Mouse (Mus musculus): ENCODE measurements around the gene Cit. TPM values are rescaled to one million over a fixed set of nuclear protein-coding genes. Genes with fewer than 3 reads are reported as not detected.

The Cit gene
- polyA plus RNA-seq, 1 experiment from 2014 or later, result 48.9 TPM

DNA sequence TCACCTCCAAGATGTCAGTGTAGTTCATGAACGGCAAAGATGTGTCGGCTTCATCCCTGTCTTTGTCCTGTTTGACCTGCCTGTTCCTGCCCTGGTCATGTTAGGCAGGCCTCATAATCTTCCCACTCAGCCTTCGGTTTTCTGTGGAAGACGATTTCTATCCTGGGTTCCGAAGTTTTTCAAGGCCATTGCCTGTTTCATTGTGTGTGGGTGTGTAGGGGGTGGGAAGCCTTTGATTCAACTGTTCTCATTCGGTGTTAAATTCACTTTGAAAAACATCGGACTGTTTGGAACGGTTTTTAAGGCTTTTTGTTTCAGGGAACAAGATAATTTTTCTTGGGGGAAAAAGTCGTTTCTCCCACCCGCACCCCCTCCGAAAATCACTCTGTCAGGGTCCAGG lies 87.2 kb downstream of the Cit start:
- H3K27ac ChIP-seq, result no peak overlapping the region
- WGBS, result 96% methylated on average over 11 of the region's 11 CpGs
- no peaks in the 10 kb centered on the region for H3K27me3 ChIP-seq (ENCODE audit: poor library complexity, severe bottlenecking)
- H3K4me1 ChIP-seq, result no peaks in the 10 kb centered on the region
- no peak overlapping the region for H3K4me3 ChIP-seq
- H3K9me3 ChIP-seq, result peaks cover 6% of the 10 kb centered on the region; the same call in 1 of the 2 replicates
- peaks cover 98% of the 10 kb centered on the region for H3K36me3 ChIP-seq (replicated peaks)
- DNase-seq (ENCODE audit: extremely low spot score, low spot score), result no peak

DNA sequence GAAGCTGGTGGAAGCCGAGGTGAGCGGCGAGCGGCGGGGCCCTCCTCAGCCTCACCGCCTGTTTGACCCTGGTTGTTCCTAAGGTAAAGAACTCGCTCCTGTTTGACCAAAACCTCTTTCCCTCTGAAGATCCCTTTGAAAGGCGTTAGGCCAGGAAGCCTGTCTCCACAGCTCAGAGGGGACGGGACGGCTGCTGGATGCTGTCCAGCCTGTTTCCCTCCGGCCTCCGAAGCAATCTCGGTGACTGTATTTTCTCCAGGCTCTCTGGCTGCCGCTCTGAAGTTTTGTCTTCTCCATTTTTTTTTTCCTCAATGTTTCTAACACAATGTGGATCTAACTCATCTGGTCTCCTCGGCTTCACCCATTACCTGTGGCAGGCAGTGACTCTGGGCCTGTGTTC lies 91.8 kb downstream of the Cit start:
- H3K27ac ChIP-seq, result no peak overlapping the region
- no peaks in the 10 kb centered on the region for H3K4me1 ChIP-seq
- H3K27me3 ChIP-seq (ENCODE audit: poor library complexity, severe bottlenecking), result no peaks in the 10 kb centered on the region
- H3K9me3 ChIP-seq, result no peaks in the 10 kb centered on the region
- WGBS, result 94% methylated on average over 15 of the region's 15 CpGs
- peaks cover 99% of the 10 kb centered on the region for H3K36me3 ChIP-seq (replicated peaks)
- H3K4me3 ChIP-seq, result no peak overlapping the region
- no peak for DNase-seq (ENCODE audit: extremely low spot score, low spot score)

DNA sequence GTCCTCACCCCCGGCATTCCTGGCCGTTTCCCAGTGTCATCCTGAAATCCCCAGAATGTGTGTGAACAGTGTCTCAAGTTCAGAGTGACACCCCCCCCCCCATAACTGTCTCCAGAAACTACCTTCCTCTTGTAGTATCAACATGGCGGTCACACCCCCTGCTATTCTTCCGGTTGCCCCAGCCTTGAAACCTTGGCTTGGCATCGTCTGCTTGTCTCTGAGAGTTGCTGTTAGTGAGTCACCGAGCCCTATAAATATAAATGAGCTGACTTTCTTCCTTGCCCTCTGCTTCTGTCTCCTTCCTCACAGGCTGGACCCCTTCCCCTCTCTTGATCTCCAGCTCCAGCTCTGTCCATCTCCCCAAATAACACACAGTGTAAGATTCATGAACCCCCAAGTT lies 92.5 kb downstream of the Cit start:
- Histone ChIP-seq H3K9me3 (peaks cover 3% of the 10 kb centered on the region; the same call in 1 of the 2 replicates), H3K36me3 (replicated peaks) (peaks cover 99% of the 10 kb centered on the region)
- WGBS, result 94% methylated on average over 6 of the region's 6 CpGs

DNA sequence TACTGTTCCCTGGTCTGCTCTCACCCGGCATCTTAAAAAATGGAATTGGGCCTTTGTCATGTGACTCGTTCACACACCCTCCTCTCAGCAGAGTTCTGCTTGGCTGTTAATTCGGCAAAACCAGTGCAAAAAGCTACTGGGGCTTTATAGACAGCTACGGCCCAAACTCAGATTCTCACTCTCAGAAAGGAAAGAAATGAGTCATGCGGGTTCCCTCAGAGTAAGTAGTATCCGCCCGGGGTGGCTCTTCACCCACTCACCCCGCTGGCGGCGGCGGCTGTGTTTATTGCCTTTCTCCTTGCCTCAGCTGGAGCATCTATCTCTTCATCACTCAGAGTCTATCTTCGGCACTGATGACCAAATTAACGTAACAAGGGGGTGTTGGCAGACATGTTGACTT lies 93.9 kb downstream of the Cit start:
- 97% methylated on average over 13 of the region's 13 CpGs for WGBS
- Histone ChIP-seq H3K4me1 (no peaks in the 10 kb centered on the region), H3K27ac (no peak overlapping the region), H3K27me3 (ENCODE audit: poor library complexity, severe bottlenecking) (no peaks in the 10 kb centered on the region), H3K36me3 (replicated peaks) (peaks cover 99% of the 10 kb centered on the region), H3K4me3 (no peak overlapping the region), H3K9me3 (peaks cover 3% of the 10 kb centered on the region; the same call in 1 of the 2 replicates)
- DNase-seq (ENCODE audit: extremely low spot score, low spot score), result no peak

More for the DNA sequence above, 92.5 kb downstream of the Cit start:
- Histone ChIP-seq H3K4me1 (no peaks in the 10 kb centered on the region), H3K27me3 (ENCODE audit: poor library complexity, severe bottlenecking) (no peaks in the 10 kb centered on the region), H3K27ac (no peak overlapping the region), H3K4me3 (no peak overlapping the region)
- DNase-seq (ENCODE audit: extremely low spot score, low spot score), result no peak

DNA sequence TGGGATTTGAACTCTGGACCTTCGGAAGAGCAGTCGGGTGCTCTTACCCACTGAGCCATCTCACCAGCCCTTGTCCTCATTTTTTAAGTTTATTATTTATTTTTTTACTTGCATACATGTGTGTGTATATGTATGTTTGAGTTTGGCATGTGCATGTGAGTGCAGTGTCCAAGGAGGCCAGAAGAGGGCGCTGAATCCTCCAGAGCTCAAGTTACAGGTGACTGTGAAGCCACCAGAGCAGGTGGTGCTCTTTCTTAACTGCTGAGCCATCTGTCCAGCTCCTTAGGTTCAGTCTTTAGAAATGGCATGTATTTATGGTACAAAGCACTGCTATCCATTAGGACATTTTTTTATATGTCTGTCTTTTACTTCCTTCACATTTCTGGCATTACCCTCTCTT lies 97.3 kb downstream of the Cit start:
- peaks cover 3% of the 10 kb centered on the region; the same call in 1 of the 2 replicates for H3K9me3 ChIP-seq
- 90% methylated on average over 3 of the region's 3 CpGs for WGBS
- DNase-seq (ENCODE audit: extremely low spot score, low spot score), result no peak
- H3K27me3 ChIP-seq (ENCODE audit: poor library complexity, severe bottlenecking), result no peaks in the 10 kb centered on the region
- H3K36me3 ChIP-seq (replicated peaks), result peaks cover 100% of the 10 kb centered on the region
- no peak overlapping the region for H3K27ac ChIP-seq
- no peak overlapping the region for H3K4me3 ChIP-seq
- no peaks in the 10 kb centered on the region for H3K4me1 ChIP-seq

DNA sequence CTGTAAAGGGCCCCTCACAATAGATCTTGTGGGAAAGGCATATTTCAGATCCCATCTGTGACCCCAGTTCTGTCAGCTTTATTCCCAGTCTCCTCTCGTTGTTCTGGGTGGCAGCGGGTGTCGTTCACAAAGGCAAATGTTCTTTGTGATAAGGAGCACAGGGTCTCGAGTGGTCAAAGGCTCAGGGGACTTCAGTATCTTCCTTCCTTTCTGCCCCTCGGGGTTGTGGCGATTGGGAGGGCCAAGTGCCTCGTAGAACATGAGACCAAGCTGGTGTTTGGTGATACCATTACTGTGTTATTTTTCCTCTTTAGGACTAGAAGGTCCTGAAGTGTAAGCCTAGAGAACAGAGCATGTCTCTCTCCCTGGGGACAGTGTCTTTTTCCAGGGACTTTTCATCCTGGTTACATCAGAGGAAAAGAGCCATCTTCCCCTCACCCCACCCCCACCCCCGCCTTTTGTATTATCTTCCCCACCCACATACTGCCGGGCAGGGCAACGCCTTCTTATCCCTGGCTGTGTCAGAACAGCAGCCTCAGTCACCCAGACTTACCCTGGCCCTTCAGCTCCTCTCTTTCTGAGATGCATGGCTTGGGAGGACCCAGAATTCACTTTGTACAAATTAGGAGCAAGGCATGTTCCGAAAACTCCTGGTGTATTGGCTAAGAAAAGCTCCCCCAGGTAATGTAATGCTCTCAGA lies 99.9 kb downstream of the Cit start:
- DNase-seq (ENCODE audit: extremely low spot score, low spot score), result no peak
- peak overlapping the region; percentile 35; the same call in 1 of the 2 replicates for H3K27ac ChIP-seq
- peaks cover 3% of the 10 kb centered on the region; the same call in 1 of the 2 replicates for H3K9me3 ChIP-seq
- H3K4me1 ChIP-seq, result no peaks in the 10 kb centered on the region
- H3K36me3 ChIP-seq (replicated peaks), result peaks cover 100% of the 10 kb centered on the region
- H3K27me3 ChIP-seq (ENCODE audit: poor library complexity, severe bottlenecking), result no peaks in the 10 kb centered on the region
- H3K4me3 ChIP-seq, result no peak overlapping the region; the same call in 1 of the 2 replicates
- 69% methylated on average over 11 of the region's 11 CpGs for WGBS

DNA sequence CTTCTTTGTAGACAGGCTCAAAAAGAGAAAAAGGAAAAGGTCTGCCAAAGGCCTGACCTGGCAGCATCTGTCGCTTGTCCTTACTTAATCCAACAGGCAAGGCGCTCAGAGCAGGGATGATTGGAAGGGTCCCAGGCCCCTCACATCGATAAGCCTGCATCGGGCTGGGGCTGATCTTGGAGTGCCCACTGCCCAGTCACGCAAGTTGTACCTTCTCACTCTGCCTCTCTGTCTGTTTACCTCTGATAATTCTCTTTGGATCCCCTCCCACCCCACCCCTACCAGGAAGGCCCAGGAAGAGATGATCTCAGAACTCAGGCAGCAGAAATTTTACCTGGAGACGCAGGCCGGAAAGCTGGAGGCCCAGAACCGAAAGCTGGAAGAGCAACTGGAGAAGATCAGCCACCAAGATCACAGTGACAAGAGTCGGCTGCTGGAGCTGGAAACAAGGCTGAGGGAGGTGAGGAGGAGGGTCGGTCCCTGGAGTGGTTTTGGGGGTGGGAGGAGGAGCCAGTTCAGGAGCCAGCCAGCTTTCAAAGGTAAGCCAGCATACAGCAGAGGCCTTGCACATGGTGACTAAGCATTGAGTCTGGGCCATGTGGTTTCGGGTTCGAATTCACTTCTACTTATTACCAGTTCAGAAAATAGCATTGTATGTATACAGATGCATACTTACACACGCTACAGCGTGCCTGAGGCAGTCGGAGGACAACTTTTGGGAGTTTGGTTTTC lies 102.7 kb downstream of the Cit start:
- H3K4me3 ChIP-seq, result no peak overlapping the region
- 93% methylated on average over 15 of the region's 15 CpGs for WGBS
- no peaks in the 10 kb centered on the region for H3K4me1 ChIP-seq
- no peak for DNase-seq (ENCODE audit: extremely low spot score, low spot score)
- no peaks in the 10 kb centered on the region for H3K27me3 ChIP-seq (ENCODE audit: poor library complexity, severe bottlenecking)
- peaks cover 7% of the 10 kb centered on the region for H3K9me3 ChIP-seq
- H3K36me3 ChIP-seq (replicated peaks), result peaks cover 100% of the 10 kb centered on the region
- no peak overlapping the region for H3K27ac ChIP-seq

DNA sequence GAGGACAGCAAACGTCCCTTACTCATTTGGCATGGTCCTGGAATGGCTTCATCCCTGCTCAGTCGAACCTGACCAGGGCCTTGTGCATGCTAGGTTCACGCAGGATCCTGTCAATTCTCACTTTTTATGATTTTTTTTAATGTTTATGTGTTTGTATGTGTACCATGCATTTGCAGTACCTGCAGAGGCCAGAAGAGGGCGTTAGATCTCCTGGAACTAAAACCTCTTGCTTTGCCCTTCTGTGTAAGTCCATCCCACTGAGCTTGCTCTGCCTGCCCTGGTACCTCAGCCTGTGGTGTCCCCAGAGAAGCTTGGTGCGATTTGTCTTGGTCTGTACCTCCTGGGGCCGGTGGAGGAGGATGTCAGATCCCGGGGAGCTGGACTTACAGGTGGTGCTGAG lies 105.9 kb downstream of the Cit start:
- Histone ChIP-seq H3K4me1 (no peaks in the 10 kb centered on the region), H3K36me3 (replicated peaks) (peaks cover 100% of the 10 kb centered on the region)
- 90% methylated on average over 7 of the region's 7 CpGs for WGBS

DNA sequence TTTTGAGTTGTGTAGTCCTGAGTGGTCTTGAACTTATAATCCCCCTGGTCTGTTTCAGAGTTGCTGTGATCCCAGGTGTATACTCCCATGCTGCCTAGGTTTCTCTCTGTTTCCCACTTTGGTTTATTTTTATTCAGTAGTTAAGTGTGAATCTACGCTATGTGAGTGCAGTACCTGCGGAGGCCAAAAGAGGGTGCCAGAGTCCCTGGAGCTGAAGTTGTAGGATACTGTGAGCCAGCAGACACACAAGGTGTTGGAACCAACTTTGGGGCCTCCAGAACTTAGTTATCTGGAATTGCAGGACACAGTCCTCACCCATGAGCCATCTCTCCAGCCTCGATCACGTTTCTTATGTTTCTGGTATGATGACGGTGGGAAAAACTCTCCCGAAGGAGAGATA lies 108.1 kb downstream of the Cit start:
- Histone ChIP-seq H3K36me3 (replicated peaks) (peaks cover 99% of the 10 kb centered on the region), H3K27ac (no peak overlapping the region), H3K4me1 (no peaks in the 10 kb centered on the region), H3K4me3 (no peak overlapping the region), H3K9me3 (peaks cover 27% of the 10 kb centered on the region), H3K27me3 (ENCODE audit: poor library complexity, severe bottlenecking) (no peaks in the 10 kb centered on the region)
- no peak for DNase-seq (ENCODE audit: extremely low spot score, low spot score)
- 97% methylated on average over 6 of the region's 6 CpGs for WGBS

More for the DNA sequence above, 105.9 kb downstream of the Cit start:
- H3K9me3 ChIP-seq, result peaks cover 16% of the 10 kb centered on the region
- no peaks in the 10 kb centered on the region for H3K27me3 ChIP-seq (ENCODE audit: poor library complexity, severe bottlenecking)
- H3K27ac ChIP-seq, result no peak overlapping the region
- no peak overlapping the region for H3K4me3 ChIP-seq
- no peak for DNase-seq (ENCODE audit: extremely low spot score, low spot score)

DNA sequence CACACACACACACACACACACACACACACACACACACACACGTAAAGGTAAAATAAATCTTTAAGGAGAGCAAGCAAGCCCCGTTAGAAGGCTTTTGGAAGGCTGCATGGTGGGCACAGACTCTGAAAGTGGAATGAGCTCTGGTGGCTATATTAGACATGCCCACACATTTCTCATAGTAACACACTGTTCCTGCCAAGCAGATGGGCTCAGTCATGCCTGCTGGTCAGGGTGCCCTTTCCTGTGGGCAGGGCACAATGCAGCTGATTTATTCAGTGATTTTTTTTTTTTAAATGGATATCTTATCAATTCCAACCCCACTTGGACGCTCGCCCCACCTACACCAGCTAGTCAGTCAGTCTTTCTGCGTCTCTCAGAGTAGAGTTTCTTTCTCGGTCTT lies 109.0 kb downstream of the Cit start:
- H3K9me3 ChIP-seq, result peaks cover 27% of the 10 kb centered on the region
- DNase-seq (ENCODE audit: extremely low spot score, low spot score), result no peak
- H3K36me3 ChIP-seq (replicated peaks), result peaks cover 96% of the 10 kb centered on the region
- H3K27me3 ChIP-seq (ENCODE audit: poor library complexity, severe bottlenecking), result no peaks in the 10 kb centered on the region
- no peaks in the 10 kb centered on the region for H3K4me1 ChIP-seq
- H3K27ac ChIP-seq, result no peak overlapping the region
- no peak overlapping the region for H3K4me3 ChIP-seq
- WGBS, result 95% methylated on average over 6 of the region's 6 CpGs

DNA sequence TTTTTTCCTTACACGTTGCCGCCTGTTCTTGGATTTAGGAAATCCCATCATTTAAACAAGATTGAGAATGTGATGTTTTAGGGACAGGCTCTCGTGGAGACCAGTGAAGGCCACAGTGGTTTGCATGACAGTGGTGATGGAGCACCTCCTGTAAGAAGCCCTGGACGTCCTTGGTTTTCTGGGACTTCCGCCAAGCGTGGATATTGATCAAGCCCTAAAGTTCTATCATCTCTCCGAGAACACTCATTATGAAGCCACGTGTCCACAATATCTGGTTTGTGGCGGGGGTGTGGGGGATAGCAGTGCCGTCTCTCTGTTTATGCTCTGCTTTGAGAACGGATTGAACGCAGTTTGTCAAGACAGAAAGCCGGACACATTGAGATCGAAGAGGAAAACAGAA lies 109.5 kb downstream of the Cit start:
- peaks cover 93% of the 10 kb centered on the region for H3K36me3 ChIP-seq (replicated peaks)
- peaks cover 27% of the 10 kb centered on the region for H3K9me3 ChIP-seq
- no peak overlapping the region for H3K4me3 ChIP-seq
- H3K27ac ChIP-seq, result no peak overlapping the region
- no peak for DNase-seq (ENCODE audit: extremely low spot score, low spot score)
- H3K4me1 ChIP-seq, result no peaks in the 10 kb centered on the region
- WGBS, result 97% methylated on average over 14 of the region's 14 CpGs
- H3K27me3 ChIP-seq (ENCODE audit: poor library complexity, severe bottlenecking), result no peaks in the 10 kb centered on the region

DNA sequence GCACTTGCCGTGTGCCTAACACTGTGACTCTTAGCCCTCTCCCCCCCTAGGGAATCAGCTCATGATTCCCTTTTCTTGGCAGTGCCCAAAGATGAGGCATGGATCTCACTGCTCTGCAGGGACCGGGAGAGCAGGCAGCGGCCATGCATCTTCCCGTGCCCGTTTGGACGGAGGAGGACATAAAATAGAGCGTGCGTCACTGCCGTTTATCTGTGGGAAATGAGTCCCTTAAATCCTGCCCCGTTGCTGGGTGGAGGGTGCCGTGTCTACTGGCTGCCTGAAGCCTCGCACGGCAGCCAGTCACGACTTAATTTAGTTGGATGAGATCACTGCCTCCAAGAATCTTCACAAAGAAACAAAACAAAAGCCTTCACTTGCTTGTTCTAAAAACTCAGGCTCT lies 110.1 kb downstream of the Cit start:
- Histone ChIP-seq H3K9me3 (peaks cover 27% of the 10 kb centered on the region), H3K4me3 (no peak overlapping the region), H3K27ac (no peak overlapping the region), H3K27me3 (ENCODE audit: poor library complexity, severe bottlenecking) (no peaks in the 10 kb centered on the region), H3K36me3 (replicated peaks) (peaks cover 92% of the 10 kb centered on the region), H3K4me1 (no peaks in the 10 kb centered on the region)
- DNase-seq (ENCODE audit: extremely low spot score, low spot score), result no peak
- 96% methylated on average over 14 of the region's 14 CpGs for WGBS

DNA sequence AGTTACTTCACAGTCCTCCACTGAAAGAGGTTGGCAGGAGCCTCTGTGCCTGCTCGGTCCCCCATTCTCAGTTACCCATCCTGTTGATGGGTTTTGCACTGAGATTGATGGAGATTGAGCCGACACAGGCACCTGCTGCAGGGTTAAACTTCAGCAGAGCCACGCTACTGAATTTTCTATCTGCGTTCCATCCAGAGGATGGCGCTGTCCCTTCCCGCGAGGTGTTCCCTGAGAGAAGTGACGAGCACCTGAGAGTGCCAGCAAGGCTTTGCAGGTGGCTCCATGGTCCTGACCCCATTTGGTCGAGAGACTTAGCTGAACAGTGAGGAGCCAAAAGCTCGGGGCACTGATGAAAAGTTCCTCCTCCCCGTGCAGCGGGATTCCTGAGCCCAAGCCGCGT lies 111.0 kb downstream of the Cit start:
- no peak overlapping the region for H3K27ac ChIP-seq

More for the DNA sequence above, 111.0 kb downstream of the Cit start:
- peaks cover 27% of the 10 kb centered on the region for H3K9me3 ChIP-seq
- no peak for DNase-seq (ENCODE audit: extremely low spot score, low spot score)
- WGBS, result 97% methylated on average over 14 of the region's 14 CpGs
- H3K36me3 ChIP-seq (replicated peaks), result peaks cover 92% of the 10 kb centered on the region
- H3K4me1 ChIP-seq, result no peaks in the 10 kb centered on the region
- H3K27me3 ChIP-seq (ENCODE audit: poor library complexity, severe bottlenecking), result no peaks in the 10 kb centered on the region
- H3K4me3 ChIP-seq, result no peak overlapping the region

Measured in forebrain, embryonic 10.5 days (tissue).